Mouse (Mus musculus): Measurements from ENCODE around the gene Card9. TPM values are rescaled to one million over a fixed set of nuclear protein-coding genes. Genes with fewer than 3 reads are reported as not detected.

Gene Card9
- polyA plus RNA-seq, 1 experiment from 2014 or later = 3.0 TPM

- 44% methylated on average over 11 of the region's 11 CpGs for WGBS
- no peaks in the 10 kb centered on the region for H3K27me3 ChIP-seq
- no peaks in the 10 kb centered on the region for H3K9me3 ChIP-seq
- peaks cover 34% of the 10 kb centered on the region for H3K4me1 ChIP-seq
- peak overlapping the region; percentile 88 for H3K27ac ChIP-seq
- peak; percentile 37 for ATAC-seq (ENCODE audit: borderline replicate concordance, extremely low read depth, low FRiP score, low TSS enrichment)
- peak overlapping the region; percentile 12; the same call in 1 of the 2 replicates for H3K4me2 ChIP-seq
- H3K4me3 ChIP-seq = no peak overlapping the region
- H3K9ac ChIP-seq = no peak overlapping the region
- peaks cover 51% of the 10 kb centered on the region for H3K36me3 ChIP-seq
Measured at GRCm38 (mm10) chr2:26342609-26343490, 17.9 kb downstream of the Card9 start.

- H3K4me2 ChIP-seq = peak overlapping the region; percentile 12; the same call in 1 of the 2 replicates
- H3K27ac ChIP-seq = peak overlapping the region; percentile 88
- peak; percentile 50 for ATAC-seq (ENCODE audit: borderline replicate concordance, extremely low read depth, low FRiP score, low TSS enrichment)
- H3K4me1 ChIP-seq = peaks cover 31% of the 10 kb centered on the region
- H3K4me3 ChIP-seq = no peak overlapping the region
- H3K9me3 ChIP-seq = no peaks in the 10 kb centered on the region
- peaks cover 45% of the 10 kb centered on the region for H3K36me3 ChIP-seq
- H3K27me3 ChIP-seq = no peaks in the 10 kb centered on the region
- no peak overlapping the region for H3K9ac ChIP-seq
- WGBS = 25% methylated on average over 10 of the region's 10 CpGs
Measured at GRCm38 (mm10) chr2:26342044-26342443, 18.7 kb downstream of the Card9 start.

DNA sequence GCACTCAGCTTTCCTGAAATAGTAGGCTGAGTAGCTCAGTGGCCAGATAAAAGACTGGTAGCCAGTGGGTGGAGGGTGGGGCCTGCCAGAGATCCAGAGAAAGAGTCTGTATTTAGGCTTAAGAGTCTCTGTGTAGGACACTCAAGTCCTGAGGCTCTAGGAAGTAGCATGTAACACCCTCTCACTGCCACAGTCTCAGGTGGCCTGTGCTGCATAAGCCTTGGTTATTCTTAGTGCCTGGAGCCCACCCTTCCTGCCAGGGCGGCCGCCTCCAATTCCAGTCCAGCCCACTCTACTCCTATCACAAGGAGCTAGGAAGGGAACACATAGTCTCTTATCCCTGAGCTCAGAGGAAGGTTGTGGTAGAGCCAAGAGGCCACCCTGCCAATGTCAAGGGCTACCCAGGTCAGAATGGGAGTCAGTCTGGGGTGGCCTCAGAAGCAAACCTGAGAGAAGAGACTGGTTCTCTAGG, 19.2 kb downstream of the Card9 start:
- no peak overlapping the region for H3K4me3 ChIP-seq
- peaks cover 28% of the 10 kb centered on the region for H3K4me1 ChIP-seq
- H3K27me3 ChIP-seq = no peaks in the 10 kb centered on the region
- peaks cover 40% of the 10 kb centered on the region for H3K36me3 ChIP-seq
- peak; percentile 24; the same call in 1 of the 2 replicates for ATAC-seq (ENCODE audit: borderline replicate concordance, extremely low read depth, low FRiP score, low TSS enrichment)
- peak overlapping the region; percentile 88 for H3K27ac ChIP-seq
- H3K4me2 ChIP-seq = peak overlapping the region; percentile 12; the same call in 1 of the 2 replicates
- no peaks in the 10 kb centered on the region for H3K9me3 ChIP-seq
- WGBS = 76% methylated on average over 2 of the region's 2 CpGs
- H3K9ac ChIP-seq = no peak overlapping the region

DNA sequence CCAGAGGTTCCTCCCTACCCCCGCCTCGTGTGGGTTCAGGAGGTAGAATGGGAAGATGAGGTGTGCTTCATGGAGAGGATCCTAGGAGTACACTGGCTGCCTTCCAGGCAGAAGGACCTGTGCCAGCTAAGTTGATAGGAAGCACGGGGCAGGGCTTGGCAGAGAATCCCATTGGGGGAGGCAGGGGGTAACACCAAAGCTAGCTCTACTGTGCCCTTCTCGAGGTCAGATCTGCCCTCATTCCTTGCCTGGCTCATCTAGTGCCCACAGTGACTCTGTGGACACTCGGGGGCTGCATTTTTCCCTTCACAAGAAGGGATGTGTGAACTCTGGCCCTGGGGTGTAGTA, 21.5 kb downstream of the Card9 start:
- Histone ChIP-seq H3K9ac (no peak overlapping the region), H3K27ac (no peak overlapping the region), H3K4me1 (peaks cover 28% of the 10 kb centered on the region), H3K4me2 (no peak overlapping the region), H3K36me3 (peaks cover 20% of the 10 kb centered on the region), H3K9me3 (no peaks in the 10 kb centered on the region), H3K4me3 (no peak overlapping the region), H3K27me3 (no peaks in the 10 kb centered on the region)
- WGBS = 66% methylated on average over 5 of the region's 5 CpGs
- no peak for ATAC-seq (ENCODE audit: borderline replicate concordance, extremely low read depth, low FRiP score, low TSS enrichment)

DNA sequence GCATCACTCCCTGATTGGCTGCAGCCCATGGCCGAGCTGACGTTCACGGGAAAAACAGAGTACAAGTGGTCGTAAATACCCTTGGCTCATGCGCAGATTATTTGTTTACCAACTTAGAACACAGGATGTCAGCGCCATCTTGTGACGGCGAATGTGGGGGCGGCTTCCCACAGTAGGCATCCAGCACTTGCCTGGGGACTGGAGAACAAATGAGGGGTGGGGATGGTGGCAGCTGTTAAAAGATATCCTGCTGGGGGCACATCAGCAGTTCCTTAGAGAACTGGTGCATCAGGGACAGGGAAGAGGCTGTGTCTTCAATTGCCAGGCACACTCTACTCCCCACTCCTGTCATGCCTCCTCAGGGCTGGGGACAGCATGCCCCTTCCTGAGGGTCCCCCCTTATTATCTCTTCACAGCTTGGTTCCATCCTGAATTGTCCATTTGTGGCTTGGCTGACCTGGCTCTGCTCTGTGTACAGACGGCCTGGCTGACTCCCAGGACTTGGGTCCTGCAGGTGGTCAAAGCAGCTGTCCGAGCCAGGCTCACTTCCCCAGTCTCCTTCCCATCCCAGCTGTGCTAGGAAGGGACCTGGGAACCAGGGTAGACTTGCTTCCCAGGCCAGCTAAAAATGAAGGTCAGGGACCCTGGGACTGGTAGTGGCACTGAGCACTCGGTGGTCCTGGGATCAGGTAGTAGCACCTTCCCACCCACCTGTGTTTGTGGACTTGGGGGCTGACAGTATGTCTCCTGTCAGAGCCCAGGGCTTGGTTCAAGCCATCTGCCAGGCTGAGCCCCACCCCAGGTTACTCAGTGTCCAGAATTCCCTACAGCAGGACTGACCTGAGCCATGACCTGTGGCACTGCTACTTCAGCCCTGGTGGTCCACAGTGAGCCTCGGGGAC, 22.2 kb downstream of the Card9 start:
- H3K4me1 ChIP-seq = peaks cover 28% of the 10 kb centered on the region
- H3K9me3 ChIP-seq = no peaks in the 10 kb centered on the region
- H3K27ac ChIP-seq = no peak overlapping the region
- H3K4me3 ChIP-seq = no peak overlapping the region
- peaks cover 16% of the 10 kb centered on the region for H3K36me3 ChIP-seq
- ATAC-seq (ENCODE audit: borderline replicate concordance, extremely low read depth, low FRiP score, low TSS enrichment) = no peak
- H3K27me3 ChIP-seq = no peaks in the 10 kb centered on the region
- H3K9ac ChIP-seq = no peak overlapping the region
- H3K4me2 ChIP-seq = no peak overlapping the region
- WGBS = 81% methylated on average over 9 of the region's 13 CpGs

DNA sequence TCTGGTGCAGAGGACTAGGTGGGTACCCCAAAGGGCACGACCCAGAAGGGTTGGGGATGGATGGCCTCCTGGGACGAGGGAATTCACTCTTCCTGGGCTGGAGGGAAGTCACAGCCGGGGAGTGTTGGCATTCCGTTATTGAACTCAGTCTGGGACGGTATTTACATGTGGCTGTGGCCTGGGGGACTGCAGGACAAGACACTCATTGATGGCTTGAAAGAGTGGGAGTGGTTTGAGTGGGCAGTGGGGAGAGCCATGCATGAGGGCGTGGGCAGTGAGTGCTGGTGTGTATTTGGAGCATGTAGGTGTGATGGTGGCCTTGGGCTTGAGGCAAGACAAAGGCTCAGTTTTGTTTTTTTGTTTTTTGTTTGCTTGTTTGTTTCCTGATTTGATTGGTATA, 30.0 kb downstream of the Card9 start:
- no peak overlapping the region for H3K27ac ChIP-seq

GRCm38 (mm10) chr2:26330056-26330468, 30.7 kb downstream of the Card9 start:
- no peak overlapping the region for H3K4me2 ChIP-seq
- H3K4me1 ChIP-seq = no peaks in the 10 kb centered on the region
- no peaks in the 10 kb centered on the region for H3K27me3 ChIP-seq
- H3K27ac ChIP-seq = no peak overlapping the region
- H3K36me3 ChIP-seq = peaks cover 64% of the 10 kb centered on the region
- 87% methylated on average over 4 of the region's 4 CpGs for WGBS
- H3K9me3 ChIP-seq = no peaks in the 10 kb centered on the region
- no peak overlapping the region for H3K4me3 ChIP-seq
- ATAC-seq (ENCODE audit: borderline replicate concordance, extremely low read depth, low FRiP score, low TSS enrichment) = no peak; the same call in 1 of the 2 replicates
- H3K9ac ChIP-seq = no peak overlapping the region

More for the DNA sequence above, 30.0 kb downstream of the Card9 start:
- Histone ChIP-seq H3K4me2 (no peak overlapping the region), H3K4me3 (no peak overlapping the region), H3K9me3 (no peaks in the 10 kb centered on the region), H3K4me1 (no peaks in the 10 kb centered on the region), H3K9ac (no peak overlapping the region), H3K36me3 (peaks cover 58% of the 10 kb centered on the region), H3K27me3 (no peaks in the 10 kb centered on the region)
- no peak for ATAC-seq (ENCODE audit: borderline replicate concordance, extremely low read depth, low FRiP score, low TSS enrichment)
- 69% methylated on average over 6 of the region's 6 CpGs for WGBS

GRCm38 (mm10) chr2:26329402-26329801, 31.3 kb downstream of the Card9 start:
- Histone ChIP-seq H3K4me3 (no peak overlapping the region), H3K4me2 (no peak overlapping the region), H3K36me3 (peaks cover 71% of the 10 kb centered on the region), H3K9me3 (no peaks in the 10 kb centered on the region), H3K27ac (no peak overlapping the region), H3K27me3 (no peaks in the 10 kb centered on the region), H3K4me1 (no peaks in the 10 kb centered on the region), H3K9ac (no peak overlapping the region)
- ATAC-seq (ENCODE audit: borderline replicate concordance, extremely low read depth, low FRiP score, low TSS enrichment) = no peak
- 68% methylated on average over 8 of the region's 8 CpGs for WGBS

DNA sequence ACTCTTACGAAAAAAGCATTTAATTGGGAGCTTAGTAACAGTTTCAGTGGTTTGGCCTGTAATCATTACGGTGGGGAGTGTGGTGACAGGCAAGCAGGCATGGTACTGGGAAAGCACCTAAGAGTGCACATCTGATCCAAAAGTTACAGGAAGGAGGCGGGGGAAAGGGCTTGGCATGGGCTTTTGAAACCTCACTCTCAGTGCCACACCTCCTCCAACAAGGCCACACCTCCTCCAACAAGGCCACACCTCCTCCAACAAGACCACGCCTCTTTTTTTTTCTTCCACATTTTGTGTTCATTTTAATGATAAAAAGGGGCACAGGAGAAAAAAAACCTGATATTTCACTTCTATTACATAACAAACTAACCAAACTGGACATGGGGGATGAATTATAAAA, 32.9 kb downstream of the Card9 start:
- no peak overlapping the region for H3K27ac ChIP-seq
- H3K4me3 ChIP-seq = no peak overlapping the region
- H3K4me2 ChIP-seq = no peak overlapping the region
- no peaks in the 10 kb centered on the region for H3K27me3 ChIP-seq
- WGBS = 87% methylated on average over 4 of the region's 4 CpGs
- H3K9me3 ChIP-seq = no peaks in the 10 kb centered on the region
- H3K36me3 ChIP-seq = peaks cover 85% of the 10 kb centered on the region
- H3K4me1 ChIP-seq = no peaks in the 10 kb centered on the region
- no peak overlapping the region for H3K9ac ChIP-seq
- ATAC-seq (ENCODE audit: borderline replicate concordance, extremely low read depth, low FRiP score, low TSS enrichment) = no peak

DNA sequence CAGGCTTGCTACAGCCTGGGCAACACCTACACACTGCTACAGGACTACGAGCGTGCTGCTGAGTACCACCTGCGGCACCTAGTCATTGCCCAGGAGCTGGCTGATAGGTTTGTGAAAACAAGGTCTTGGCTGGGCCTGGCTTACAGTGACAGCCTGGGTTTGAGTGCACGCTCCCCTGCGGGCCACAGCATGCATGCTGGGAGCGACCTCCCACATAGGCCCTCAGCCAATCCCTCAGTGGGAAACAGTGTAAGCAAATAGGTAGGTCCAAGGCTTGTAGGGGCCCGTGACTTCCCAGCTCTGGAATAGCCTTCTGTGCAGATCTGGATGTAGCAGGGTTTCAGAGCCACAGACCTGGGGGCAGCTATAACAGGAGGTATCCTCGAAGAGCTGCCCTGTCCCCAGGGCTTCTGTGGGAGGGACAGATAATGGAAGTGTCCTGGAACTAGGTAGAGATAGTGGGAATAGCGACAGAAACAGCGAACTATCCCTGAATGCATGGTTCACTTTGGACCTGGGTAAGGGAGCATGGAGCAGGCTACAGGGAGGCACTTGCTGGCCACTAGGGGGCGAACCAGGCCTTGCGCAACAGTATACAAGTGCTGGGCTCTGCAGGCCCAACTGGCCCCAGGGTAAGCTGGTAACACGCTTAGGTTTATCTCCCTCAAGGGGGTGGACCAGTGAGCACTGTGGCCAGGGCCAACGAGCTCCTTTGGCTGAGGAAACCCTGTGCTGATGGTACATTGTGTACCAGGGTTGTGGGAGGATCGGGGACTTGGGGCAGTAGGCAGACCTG, 35.1 kb downstream of the Card9 start:
- no peaks in the 10 kb centered on the region for H3K27me3 ChIP-seq
- WGBS = 68% methylated on average over 15 of the region's 15 CpGs
- H3K4me2 ChIP-seq = no peak overlapping the region
- no peak overlapping the region for H3K4me3 ChIP-seq
- ATAC-seq (ENCODE audit: borderline replicate concordance, extremely low read depth, low FRiP score, low TSS enrichment) = peak; percentile 75
- H3K36me3 ChIP-seq = peaks cover 74% of the 10 kb centered on the region
- no peaks in the 10 kb centered on the region for H3K9me3 ChIP-seq
- 0 out of 2 replicates have a peak, but pooled peaks cover 3% of the 10 kb centered on the region for H3K4me1 ChIP-seq
- peak overlapping the region; percentile 10; the same call in 1 of the 2 replicates for H3K27ac ChIP-seq
- no peak overlapping the region for H3K9ac ChIP-seq

- H3K27ac ChIP-seq = peak overlapping the region; percentile 10; the same call in 1 of the 2 replicates
- ATAC-seq (ENCODE audit: borderline replicate concordance, extremely low read depth, low FRiP score, low TSS enrichment) = no peak
- WGBS = 69% methylated on average over 2 of the region's 2 CpGs
- H3K4me1 ChIP-seq = 0 out of 2 replicates have a peak, but pooled peaks cover 6% of the 10 kb centered on the region
- H3K4me3 ChIP-seq = no peak overlapping the region
- no peak overlapping the region for H3K9ac ChIP-seq
- no peak overlapping the region for H3K4me2 ChIP-seq
- no peaks in the 10 kb centered on the region for H3K27me3 ChIP-seq
- H3K36me3 ChIP-seq = peaks cover 67% of the 10 kb centered on the region
- no peaks in the 10 kb centered on the region for H3K9me3 ChIP-seq
Measured at GRCm38 (mm10) chr2:26324917-26325316, 35.8 kb downstream of the Card9 start.

Data from lung, embryonic 15.5 days (tissue).